Mouse (Mus musculus) megakaryocyte, adult 5-6 weeks (primary cell): ENCODE results near the gene Clec4a1. TPM values are rescaled to one million over a fixed set of nuclear protein-coding genes. Genes with fewer than 3 reads are reported as not detected.

ENCODE experiments used
- ATAC-seq: 2 replicates; pipeline ENCODE4 v1.8.0; 2016; ENCODE audit warnings: mild to moderate bottlenecking, inconsistent platforms; ENCODE audit not compliant: poor library complexity, severe bottlenecking
- total RNA-seq, 2 experiments: library from RNA; stranded (forward) in 1 of 2; stranded (reverse) in 1 of 2; fragments of 153-499, 151-499 nt in 1 of 2; fragments of 221-1000, 200-1000 nt in 1 of 2; gene quantifications; 2 replicates each; pipeline versions ENCODE4 v1.2.3 to v1.2.4; 2015 to 2017

Clec4a1 gene
- total RNA-seq (2015) = 250 and 267 TPM in 2 replicates
- total RNA-seq (2017) = 93.7 and 94.5 TPM in 2 replicates

DNA sequence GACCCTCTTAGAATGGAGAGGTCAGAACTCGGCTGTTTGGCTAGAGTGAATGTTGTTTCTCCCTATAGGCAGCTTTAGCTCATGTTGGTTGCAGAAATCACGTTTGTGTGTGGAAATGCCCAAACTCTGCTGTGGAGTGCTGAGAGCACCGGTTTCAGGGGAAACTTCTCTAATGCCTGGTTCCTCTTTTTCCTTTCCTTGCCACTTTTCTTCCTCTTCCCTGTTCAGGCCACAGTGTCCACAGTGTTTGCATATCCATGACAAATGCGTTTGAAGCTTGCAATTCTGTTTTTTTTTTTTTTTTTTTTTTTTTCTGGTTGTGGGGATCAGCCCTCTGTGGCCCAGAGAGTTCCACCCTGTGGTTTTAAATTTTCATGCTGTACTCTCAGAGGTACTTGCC is at the start of gene Clec4a1:
TSS of gene Clec4a1 (plus strand) at position 398 of the 400 bp plus-strand sequence.
- ATAC-seq = peak; percentile 96

DNA sequence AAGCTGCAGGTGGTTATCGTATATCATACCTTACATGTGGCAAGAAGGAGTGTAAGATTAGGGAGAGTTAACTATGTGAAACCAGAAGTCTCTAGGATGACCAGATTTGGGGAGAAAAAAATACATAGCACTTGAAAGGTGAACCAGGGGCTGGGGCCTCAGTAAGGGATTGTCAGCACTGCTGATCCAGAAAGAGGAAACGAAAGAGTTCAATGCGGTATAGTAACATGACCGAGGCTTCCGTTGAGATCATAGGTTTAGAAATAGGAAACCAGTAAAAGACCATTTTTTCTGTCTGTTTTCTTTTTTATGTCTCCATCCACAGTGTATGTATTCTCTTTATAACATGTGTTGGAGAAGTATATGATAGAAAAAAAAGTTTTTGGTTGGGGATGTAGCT is 48.8 kb upstream of the Clec4a1 start:
- peak; percentile 73 for ATAC-seq

- peak; percentile 81 for ATAC-seq
Measured at GRCm38 (mm10) chr6:122873871-122874719, 47.6 kb upstream of the Clec4a1 start, which contains the start of gene Necap1. TSS of gene Necap1 (plus strand) at chr6:122874474.

DNA sequence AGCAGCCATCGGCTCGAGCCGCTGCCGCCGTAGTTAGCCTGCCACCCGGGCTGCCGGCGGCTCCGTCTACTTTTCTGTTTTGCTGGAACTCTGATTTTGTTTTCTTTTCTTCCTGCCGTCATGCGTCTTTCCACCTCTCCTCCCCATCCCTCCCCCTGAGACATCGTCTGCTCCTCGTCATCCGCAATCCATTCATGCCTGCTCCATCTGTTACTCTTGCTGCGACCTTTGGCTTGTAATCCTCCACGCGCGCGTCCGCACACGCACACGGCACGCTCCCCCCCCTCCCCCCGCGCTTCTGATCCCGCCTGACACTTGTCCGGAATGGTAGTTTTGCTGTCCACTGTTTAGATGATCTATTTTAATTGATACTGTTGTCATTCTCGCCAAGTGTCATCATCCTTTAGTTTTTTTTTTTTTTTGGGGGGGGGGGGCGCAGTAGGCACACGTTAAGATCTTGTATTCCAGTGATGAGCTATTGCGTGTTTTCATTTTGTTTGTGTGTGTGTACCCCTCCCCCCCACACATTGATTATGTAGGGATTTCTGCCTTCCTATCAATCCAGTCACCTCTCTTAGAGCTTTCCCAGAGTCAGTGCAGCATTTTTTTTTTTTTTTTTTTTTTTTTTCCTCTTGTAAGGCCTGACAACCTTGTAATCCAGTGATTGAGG is 46.8 kb upstream of the Clec4a1 start:
- peak; percentile 34 for ATAC-seq

GRCm38 (mm10) chr6:122879141-122879735 is 42.4 kb upstream of the Clec4a1 start:
- no peak for ATAC-seq

DNA sequence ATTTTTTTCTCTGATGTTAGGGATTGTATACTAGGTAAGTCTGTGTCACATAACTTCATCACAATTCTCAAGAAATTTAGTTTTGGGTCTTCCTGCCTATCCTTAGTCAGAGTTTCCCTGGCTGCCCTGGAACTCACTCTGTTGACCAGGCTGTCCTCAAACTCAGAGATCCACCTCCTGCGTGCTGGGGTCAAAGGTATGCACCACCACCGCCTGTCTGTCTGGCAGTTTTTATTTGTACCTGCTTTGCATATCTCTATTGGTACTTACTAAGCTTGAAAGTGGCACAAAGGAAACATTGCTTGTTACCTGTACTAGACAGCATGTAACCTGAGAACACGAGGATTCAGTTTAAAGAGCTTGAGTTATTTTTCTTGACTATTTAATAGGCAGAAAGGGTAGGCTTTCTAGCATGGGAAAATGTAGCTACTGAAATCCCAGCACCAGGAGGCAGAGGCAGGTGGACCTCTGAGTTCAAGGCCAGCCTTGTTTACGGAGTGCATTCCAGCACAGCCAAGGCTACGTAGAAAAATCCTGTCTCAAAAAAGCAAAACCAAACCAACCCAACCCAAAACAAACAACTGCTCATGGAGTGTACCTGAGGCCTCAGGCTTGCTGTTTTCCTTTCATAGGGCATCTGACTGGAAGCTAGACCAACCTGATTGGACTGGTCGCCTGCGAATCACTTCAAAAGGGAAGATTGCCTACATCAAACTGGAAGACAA is 41.7 kb upstream of the Clec4a1 start:
- no peak for ATAC-seq

- ATAC-seq = no peak
Measured at GRCm38 (mm10) chr6:122881287-122881686, 40.4 kb upstream of the Clec4a1 start.

DNA sequence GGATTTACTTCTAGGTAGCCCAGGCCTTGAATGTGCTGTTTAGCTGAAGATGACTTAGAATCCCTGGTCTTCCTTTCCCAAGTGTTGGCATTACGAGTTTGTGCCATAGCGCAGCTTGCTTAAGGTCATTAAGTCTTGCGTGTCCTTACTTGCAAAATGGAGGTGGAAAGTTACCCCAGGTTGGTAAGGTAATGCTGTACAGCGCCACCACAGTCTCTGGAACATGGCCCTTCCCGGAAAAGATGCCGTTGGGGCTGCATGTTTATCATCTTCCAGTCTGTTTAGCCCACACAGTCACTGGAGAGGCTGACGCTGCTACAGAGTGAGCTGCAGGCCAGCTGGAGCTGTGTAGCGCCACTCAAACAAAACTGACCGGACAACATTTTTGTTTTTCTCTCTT is 38.0 kb upstream of the Clec4a1 start:
- ATAC-seq = no peak

GRCm38 (mm10) chr6:122889599-122889998 is 32.0 kb upstream of the Clec4a1 start:
- ATAC-seq = no peak

GRCm38 (mm10) chr6:122892442-122893049 is 29.1 kb upstream of the Clec4a1 start:
- ATAC-seq = peak; percentile 97

DNA sequence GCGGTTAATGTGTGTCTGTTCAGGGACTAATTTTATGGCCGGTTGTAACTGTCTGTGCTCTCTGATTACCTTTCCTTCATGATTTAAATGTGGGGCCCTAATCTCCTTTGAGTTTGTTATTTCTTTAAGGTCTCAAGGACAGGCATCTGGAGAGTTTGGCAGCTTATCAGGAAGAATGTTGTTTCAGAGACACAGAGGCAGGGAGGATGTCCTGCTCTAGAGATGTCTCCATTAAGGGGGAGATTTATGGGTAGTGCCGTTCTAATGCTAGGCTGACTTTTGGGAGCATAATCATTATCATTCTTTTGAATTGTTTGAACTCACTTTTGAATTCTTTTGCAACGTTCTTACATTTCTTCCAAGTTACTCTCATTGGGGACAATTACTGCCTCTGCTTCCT is 1.7 kb upstream of the Clec4a1 start:
- ATAC-seq = no peak

DNA sequence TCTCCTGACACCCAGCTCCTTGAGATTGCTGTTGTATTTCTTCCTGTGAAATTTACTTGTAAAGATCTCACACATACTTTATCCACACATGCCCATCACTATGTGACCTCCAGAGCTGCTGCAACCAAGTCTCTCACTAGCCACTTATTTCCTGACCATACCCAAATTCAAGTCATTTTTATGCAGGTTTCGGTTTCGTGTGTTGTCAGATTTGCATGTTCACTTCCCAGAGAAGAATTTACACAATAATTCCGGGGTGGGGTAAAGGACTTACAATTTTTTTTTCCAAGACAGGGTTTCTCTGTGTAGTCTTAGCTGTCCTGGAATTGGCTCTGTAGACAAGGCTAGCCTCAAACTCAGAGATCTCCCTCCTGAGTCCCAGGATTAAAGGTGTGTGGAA is 13.2 kb downstream of the Clec4a1 start:
- ATAC-seq = peak; percentile 83

DNA sequence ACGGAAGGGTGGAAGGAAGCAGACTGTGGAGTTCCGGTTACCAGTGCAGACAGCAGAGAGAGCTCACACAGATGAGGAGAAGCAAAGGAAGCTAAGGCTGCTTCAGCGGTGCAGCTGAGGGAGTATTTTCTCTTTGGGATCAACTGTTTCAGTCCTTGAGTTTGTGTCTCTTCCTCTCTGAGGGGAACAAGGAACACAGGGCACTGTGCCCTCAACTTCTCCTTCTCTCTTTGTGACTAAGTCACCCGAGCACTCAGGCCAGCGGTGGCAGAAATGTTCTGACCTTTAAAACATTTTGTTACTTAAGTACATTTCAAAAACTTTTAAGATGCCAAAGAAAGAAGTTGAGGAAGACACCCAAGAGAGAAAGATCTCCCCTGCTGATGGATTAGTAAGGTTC is 18.0 kb downstream of the Clec4a1 start:
- ATAC-seq = peak; percentile 77

DNA sequence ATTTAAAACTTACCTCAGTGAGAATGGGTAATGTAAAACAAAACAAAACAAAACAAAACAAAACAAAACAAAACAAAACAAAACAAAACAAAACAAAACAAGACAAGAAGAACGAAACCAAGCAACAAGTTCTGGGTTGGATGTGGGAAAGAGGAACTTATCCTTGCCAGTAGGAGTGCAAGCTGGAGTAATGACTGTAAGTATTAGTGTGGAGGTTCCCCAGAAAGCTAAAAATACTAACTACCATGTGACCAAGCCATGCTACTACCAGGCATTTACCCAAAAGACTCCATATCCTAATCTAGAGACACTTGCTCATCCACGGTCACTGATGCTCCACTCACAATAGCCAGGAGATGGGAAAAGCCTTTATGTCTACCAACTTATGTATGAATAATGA is 25.1 kb downstream of the Clec4a1 start:
- peak; percentile 91 for ATAC-seq

DNA sequence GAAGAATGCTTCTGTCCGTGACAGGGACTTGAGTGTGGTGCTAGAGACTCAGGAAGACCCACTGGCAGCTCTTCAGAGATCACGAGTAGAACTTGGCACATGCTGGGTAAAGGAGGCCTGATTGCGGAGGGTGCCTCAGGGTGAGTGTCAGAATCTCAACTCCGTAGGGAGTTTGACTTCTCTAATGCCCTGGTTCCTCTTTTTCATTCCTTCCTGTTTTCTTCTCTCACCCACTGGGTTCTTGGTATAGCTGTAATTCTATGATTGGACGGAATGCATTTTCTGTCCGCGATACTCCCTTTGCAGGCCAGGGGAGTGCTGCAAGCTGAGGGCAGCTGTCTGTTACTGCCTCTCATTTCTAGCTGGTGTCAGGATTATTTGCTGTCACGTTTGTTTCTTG is 30.8 kb downstream of the Clec4a1 start, which contains the start of gene Clec4a3:
TSS of gene Clec4a3 (plus strand) at position 115 of the 400 bp plus-strand sequence.
- ATAC-seq = peak; percentile 99

DNA sequence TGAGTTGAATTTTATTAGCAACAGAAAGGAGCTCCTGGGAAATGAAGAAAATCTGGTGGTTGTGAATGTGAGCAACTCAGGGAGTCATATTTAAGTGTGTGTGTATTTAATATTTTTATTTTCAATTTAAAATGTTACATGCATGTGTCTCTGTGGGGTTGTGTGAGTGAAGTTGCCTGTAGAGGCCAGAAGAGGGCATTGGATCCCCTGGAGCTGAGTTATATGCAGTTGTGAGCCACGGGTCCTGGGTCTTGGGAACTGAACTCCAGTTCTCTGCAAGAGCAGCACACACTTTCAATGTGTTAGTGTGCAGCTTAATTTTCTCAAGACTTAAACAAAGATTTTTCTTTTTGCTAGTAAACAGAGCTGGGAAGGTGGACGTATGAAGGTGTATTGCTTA is 42.9 kb downstream of the Clec4a1 start:
- ATAC-seq = peak; percentile 93

GRCm38 (mm10) chr6:122969048-122969447 is 47.4 kb downstream of the Clec4a1 start:
- peak; percentile 46; the same call in 1 of the 2 replicates for ATAC-seq
